Mouse (Mus musculus): ENCODE measurements around the gene Mrgpre. TPM values are rescaled to one million over a fixed set of nuclear protein-coding genes. Genes with fewer than 3 reads are reported as not detected.

Gene Mrgpre
- total RNA-seq, 2 experiments from 2014 or later = 5.4 to 6.5 TPM

DNA sequence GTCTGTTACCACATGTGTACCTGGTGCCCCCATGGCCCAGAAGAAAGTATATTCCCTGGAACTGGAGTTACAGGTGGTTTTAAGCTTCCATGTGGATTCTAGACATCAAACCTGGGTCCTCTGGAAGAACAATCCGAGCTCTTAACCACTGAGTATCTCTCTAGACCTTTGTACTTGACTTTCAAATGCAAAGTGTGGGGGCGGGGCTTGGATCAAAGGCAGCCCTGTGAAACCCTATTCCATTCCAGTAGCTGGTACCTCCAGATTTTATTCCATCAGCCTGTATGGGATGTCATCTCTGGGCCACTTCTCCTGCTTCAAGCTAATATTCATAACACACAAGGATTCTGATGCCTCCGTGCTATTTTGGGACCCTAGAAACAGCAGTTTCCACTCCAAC lies 8.2 kb downstream of the Mrgpre start:
- no peak for DNase-seq

DNA sequence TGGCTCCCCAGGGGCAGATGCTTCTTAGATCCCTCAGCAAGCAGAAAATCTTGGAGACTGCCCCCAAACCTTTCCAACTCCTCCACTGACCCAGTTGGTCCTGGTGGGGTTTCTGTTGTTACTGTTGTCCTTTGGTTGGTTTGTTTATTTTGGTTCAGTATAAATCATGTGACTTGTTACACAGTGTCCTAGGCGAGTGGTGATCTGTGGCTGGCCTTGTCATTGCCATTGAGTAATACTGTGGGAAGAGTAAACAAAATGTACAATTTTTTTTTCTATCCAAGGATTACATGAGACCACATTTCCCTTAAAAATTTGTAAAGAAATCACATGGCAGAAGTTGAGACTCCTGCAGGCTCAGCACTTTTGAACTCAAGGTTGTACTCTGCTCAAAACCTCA lies 14.8 kb downstream of the Mrgpre start:
- no peak for DNase-seq

DNA sequence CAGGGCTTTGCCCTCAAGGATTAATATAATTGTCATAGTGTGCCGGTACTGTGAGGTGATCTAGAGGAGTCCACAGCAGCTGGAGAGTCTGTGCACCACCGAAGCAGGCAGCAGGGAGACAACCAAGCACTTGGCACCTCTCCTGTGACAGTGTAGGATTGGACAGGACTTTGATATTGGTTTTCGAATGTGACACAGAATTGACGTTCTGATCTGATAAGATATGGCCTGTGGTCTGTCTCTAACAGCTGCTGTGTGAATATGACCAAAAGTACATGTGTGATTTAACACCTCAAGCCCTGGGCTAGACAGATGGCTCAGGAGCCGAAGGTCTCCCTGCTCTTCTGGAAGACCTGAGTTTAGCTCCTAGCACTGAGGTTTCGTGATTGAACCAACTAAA lies 16.0 kb downstream of the Mrgpre start:
- DNase-seq = no peak

DNA sequence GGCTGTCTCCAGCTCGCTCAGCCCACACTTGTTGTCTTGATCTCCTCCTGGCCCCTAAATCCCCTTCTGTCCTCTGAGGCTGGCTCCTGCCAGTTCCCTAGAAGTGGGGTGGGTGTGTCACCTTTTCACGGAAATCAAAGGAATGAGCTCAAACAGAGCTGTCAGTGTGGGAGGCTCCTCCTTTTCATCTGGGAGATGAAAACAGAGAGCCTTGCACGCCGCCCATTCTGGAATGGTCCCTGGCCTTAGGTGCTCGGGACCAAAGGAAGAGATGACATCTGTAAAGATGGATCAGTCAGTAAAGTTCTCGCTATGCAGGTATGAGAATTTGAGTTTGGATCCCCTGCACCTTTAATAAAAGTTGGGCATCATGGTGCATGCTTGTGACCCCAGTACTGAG lies 17.4 kb downstream of the Mrgpre start, which contains the start of gene Mrgprg:
Gene Mrgprg (minus strand): TSS at position 101 of the 400 bp plus-strand sequence.
- no peak for DNase-seq

DNA sequence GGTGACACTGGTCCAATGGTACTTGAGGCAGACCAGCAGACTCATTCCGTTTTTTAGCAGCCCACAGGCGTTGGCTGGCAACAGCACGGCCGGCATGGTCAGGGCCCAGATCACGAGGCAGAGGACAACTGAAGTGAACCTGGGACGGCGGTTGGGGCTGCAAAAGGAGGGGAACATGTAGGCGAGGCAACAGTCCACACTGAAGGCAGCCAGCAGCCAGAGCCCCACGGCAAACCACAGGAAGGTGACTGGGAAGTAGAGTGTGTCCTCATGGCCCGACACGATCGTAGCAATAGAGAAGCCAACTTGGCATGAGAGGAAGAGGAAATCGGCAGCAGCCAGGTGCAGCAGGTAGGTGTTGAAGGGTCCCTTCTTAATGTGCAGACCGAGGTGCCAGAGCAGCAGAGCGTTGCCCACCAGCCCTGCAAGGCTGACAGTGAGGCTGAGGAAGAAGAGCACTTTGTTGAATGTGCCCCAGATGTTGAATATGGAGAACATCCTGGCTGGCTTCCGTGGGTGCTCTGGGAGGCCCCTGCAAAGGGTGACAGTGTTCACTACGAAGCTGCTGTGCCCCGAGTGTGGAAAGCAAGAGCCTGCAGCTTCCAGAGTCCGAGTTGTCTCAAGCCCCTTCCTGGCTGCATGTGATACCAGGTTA lies 19.3 kb downstream of the Mrgpre start:
- DNase-seq = no peak

DNA sequence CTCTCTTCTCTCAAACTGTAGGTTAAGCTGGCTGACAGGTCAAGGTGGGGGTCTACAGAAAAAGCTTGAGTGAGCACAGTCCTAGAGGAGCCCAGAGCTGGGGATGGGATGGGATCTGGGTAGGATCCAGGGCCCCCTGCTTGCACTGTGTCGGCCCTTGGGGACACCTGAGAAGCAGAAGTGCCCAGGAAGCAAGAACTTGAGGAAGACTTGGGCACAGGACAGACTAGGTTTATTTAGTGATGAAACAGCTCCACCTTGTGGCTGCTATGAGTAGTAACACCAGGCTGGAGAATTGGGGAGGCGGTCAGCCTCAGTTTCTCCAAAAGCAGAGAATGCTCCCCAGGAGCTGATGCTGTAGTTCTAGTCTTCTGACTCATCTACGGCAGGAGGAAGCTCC lies 20.5 kb downstream of the Mrgpre start:
- DNase-seq = no peak

DNA sequence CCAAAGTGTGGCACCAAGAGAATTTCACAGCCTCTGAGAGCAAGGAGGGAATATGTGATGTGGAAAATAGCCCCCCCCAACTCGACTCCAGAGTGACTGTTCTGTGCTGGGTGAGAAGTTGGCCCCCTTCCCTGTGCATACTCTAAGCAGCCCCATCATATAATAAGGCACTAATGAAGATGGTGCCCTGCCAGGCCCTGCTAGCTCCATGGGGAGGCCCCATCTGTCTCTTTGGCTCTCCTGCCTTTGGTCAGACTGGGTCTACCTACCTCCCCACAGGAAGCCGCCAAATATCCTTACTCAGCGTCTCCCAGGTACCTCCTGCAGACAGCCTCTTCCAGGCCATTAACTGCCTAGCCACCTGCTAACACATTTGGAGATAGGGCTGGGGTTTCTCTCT lies 25.3 kb downstream of the Mrgpre start:
- DNase-seq = no peak

DNA sequence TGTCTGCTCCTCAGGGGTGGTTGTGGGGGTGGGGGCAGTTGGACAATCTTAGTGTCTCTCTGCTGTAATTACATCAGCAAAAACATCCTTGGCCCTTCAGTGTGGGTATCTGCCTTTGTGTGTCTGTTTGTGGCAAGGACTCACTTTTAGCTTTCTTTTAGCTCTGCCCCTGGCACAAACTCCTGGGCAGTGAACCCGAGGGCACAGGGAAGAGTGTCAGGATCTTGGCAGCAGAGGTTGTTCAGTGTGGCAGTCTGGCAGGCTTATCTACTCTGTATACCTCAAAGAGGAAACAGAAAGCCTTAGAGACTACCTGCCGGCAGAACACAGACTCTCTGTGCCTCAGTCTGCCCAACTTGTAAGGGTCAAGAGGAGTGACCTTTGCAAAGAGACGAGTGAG lies 26.6 kb downstream of the Mrgpre start:
- no peak for DNase-seq

DNA sequence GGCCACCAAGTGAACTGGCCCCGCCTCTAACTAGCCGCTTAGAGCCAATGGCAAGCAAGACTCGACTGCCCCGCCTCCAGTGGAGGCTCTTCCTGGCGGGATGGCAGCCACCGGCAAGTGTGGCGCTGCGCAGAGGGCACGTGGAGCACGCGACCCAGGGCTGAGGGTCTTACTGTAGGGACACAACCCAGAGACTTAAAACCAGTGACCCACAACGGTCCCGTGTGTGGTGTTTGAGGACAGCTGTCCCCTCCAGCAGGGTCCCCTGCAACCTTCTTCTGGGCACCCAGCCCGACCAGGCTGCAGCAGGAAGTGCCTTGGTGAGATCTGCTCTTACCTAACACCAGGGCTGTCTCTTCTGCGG lies 27.3 kb downstream of the Mrgpre start:
- DNase-seq = peak; percentile 44 to 50

DNA sequence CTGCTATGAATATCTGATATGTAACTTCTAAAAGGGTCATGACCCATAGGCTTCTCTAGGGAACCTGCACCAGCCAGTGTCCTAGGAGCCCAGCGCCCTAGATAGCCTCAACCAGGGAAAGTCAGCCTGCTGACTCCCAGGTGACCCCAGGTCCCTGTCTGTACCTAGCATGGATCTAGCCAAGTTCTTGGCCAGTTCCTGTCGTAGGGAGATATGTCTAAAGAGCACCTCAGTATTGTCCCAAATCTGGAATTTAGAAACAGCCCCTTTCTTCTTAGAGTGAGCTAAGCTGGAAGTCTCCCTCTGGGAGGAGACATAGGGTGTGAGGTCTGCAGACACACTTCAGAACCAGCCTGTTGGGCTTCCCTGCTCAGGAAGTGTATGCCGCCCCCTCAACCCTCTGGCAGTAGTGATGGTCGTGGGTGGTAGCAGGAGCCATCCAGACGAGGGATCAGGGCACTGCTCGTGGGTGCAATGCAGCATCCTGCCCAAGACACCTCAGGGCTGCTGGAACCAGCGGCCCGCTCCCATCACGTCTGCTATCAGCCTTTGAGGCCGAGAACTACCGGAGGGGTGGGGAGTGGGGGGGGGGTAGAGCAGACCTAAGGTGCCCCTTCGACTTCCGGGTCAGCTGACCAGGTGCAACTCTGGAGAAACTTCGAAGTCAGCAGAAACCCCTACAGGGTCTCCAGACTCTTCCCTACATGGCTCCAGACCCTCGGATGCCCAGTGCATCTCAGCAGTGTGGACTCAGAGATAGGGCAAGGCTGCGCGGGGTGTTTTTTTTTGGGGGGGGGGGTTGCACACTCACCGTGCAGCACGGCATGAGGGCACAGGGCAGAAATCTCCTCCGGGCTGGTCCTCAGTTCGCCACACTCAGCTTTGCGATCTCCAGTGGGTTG lies 27.9 kb downstream of the Mrgpre start, which contains the start of gene Osbpl5:
Gene Osbpl5 (minus strand): TSS at position 861 of the 902 bp plus-strand sequence.
- DNase-seq = peak in 1 of 2 experiments; percentile 27

DNA sequence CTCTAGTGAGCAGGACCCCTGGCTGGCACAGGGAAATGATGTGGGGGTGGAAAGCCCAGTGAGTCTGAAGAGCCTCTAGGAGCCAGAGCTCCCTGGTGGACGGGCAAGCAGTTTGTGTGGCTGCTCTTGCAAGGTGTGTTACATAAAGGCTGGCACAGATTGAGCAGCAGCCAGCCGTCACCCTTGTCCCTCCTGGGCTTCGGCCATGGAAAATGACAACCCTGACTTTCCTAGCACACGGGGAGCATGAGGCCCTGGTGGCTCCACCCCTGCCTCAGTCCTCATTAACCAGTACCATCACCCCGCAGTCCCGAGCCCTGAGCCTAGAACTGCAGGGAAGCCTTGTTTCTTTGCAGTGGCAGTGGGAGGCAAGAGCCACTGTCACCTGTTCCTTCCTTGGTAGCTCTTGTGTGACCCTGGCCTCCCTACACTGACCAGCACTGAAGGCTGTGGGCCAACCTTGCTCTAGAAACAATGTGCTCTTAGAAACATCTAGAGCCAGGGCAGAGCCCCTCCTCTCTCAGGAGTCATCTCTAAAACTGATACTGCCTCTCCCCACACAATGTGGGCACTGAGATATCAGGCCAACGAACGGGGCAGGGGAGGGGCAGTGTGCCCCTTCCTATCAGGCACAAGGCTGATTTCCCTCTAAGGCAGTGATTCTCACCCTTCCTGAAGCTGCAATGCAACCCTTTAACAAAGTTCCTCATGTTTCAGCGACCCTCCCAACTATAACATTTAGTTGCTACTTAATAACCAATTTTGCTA lies 28.8 kb downstream of the Mrgpre start:
- DNase-seq = no peak

DNA sequence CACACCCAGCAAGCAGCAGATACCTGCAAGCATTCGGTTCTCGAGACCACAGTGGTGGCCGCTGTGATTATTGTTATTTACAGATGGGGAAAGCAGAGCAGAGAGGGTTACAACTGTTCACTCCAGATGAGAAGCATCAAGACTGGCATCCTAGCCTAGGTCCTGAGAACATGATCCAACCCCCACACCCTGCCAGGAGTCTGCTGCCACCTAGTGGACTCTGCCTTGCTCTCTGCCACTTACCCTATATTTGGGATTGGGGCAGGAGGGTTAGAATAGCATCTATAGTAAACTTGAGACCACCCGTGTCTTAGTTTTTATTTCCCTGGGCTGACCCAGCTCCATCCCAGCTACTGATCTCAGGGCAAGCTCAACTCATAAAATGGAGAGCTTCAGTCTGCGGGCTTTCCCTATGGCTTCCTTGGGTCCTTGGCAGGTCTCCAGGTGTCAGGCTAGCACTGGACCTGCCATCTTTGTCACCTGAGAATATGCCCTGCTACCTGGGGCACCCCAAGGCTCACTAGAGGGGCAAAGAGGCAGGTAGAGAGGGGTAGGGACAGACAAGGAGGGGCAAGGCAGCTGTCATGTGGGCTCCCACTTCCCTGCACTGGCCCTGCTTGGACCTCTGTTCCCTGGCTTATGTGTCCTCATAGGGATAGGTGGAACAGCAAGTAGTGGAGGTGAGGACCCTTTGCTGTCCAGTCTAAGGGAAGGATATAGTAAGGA lies 30.1 kb downstream of the Mrgpre start:
- peak; percentile 33 to 50 for DNase-seq

DNA sequence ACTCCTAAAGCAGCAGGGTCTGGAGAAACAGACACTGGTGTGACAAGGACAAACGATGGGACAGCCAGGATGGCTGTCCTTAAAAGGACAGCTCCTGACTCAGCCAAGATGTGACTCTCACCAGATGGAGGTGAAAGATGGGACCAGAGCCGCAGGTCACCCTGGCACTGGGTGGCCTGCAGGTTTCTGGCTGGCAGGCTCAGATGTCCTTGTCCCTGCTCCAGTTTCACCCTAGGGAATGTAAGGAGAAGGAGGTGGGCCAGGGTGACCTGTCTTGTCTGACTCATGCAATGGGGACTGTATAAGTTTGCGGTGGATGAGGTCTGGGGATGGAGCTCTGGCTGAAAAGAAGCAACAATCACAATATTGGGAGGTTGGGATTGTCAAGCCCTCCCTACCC lies 31.7 kb downstream of the Mrgpre start:
- no peak for DNase-seq

DNA sequence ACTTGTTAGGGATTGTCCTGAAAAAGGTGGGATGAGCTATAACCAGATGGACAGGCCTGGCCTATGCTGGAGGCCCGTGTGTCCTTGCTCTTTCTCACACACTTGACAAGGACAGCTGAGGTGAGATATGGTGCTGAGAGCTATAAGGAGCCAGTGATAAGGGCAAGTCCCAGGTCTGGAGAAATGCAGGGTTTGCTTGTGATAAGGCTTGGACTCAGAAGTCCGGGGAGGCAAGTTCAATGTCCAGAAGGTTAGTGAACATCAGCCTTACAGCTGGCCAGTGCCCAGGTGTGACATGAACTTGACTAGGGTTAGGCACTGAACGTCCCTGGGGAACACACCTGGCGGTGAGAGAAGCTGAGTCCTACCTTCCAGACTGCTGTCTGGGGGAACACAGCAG lies 32.2 kb downstream of the Mrgpre start:
- DNase-seq = no peak

DNA sequence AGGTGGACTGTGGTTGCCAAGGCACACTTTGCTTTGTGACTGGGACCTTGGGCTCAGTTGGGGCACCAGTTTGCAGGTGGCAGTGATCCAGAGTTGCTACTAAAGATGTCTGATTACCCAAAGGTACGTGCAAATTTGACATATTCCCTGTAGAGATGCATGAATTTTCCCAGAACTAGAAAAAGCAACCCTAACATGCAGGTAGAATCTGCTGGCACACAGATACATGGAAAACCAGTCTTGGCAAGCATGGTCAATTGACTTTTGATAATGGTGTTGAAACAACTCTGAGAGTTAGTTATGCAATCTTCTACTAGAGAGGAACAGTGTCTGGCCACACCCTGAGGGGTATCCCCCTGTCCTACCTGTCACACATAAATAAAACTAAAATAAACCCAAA lies 32.9 kb downstream of the Mrgpre start:
- DNase-seq = no peak

DNA sequence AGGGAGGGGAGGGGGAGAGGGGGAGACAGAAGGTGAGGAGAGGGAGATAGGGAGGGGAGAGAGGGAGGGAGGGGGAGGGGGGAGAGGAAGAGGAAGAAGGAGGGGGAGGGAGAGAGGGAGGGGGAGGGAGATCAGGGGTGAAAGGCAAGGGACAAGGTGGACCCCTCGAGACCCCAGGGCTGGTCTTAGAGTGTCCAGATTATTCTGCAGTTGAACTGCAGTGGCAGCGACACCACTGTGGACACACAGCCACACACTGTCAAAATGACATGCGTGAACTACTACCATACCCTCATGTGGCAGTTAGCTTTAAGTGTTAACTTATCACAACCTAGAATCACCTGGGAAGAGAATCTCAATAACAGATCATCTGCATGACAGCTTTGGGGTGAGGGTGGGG lies 35.3 kb downstream of the Mrgpre start:
- no peak for DNase-seq

DNA sequence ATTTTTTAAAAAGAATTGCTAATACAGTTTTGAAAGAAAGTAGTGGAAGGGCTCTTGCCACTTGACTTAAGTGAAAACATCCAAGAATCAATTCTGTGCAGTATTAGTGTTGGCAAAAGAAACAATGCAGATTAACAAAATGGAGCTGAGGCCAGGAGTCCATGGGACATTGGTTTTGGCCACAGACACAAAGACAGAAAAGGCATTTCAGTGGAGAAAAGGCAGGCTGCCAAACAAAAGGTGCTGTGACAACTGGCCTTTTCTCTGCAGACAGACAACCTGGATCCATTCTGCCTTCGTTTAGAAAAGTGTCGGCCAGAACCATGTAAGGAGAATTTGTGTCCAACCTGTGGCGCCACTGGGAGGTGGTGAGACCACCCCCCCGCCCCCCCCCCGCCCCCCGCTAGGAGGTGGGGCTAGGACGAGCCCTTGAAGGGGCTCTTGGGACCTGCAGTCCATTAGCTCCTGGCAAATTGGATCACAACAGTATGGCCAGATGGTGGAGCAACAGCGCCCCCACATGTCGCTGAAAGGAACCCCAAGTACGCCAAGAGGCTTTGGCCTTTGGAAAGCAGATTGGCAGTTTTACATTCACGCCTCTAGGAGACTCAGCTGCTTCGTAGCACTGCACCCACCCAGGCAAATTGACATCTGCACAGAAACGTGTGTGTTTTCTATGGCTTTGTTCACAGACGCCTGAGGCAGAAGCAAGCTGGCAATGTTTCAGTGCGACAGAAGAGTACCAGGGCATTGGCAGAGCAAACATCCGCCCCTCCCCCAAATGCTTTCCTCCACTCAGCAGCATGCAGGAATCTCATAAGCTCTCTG lies 36.0 kb downstream of the Mrgpre start:
- peak; percentile 87 to 89 for DNase-seq

DNA sequence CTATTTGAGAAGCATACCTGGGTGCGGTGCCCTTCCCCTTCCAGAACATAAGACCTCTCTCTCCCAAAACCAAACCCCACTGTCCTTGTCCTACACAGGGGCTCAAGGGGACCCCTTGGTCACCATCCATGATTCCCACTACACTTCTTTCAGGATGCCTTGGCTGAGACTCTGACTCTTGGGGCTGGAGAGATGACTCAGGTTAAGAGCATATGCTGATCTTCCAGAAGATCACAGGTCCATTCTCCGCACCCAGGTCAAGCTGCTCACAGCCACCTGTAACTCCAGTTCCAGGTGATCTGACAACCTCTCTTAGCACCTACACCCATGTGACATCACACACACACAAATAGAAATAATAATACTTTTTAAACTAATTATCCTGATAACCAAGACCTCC lies 43.6 kb downstream of the Mrgpre start:
- no peak for DNase-seq

DNA sequence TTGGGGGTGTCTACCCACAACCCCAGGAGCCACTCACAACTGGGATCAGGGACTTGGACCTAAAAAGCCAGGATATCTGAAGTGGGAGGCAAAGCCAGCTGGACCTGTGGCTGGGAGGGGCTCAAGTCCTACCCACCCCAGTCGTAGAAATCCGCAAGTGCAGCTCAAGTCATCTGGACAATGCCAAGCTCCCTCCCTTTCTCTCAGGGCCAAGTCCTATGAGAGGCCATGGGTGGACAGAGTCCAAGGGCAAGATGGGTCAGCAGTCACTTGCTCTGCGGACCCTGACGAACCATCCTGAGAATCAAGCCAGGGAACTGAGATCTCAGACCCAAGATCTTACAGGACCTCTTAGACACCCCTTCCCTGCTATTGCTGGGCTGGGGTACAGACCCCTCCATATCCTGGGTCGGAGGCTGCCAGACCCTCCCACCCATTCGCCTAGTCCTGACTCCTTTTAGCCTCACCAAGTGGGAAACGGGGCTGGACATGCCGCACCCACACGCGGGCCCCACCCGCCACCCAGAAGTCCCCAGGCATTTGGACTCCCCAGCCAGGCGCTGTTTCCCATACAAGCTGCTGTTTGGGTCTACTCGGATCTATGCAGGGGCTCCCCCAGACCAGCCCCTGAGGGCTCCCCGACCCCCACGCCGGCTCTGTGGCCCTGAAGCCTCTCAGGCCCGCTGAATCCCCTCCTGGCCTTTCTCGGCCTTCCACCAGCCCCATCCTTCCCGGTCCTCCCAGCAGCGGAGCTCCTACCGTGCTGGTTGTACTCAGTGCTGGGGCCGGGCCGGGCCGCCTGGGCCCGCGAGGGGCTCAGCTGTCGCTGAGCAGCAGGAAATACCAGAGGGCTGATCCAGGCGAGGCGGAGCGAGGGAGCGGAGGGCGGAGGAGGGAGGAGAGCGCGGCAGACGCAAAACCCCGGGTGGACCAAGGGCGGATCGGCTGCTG lies 44.5 kb downstream of the Mrgpre start:
- DNase-seq = peak; percentile 78 to 81

DNA sequence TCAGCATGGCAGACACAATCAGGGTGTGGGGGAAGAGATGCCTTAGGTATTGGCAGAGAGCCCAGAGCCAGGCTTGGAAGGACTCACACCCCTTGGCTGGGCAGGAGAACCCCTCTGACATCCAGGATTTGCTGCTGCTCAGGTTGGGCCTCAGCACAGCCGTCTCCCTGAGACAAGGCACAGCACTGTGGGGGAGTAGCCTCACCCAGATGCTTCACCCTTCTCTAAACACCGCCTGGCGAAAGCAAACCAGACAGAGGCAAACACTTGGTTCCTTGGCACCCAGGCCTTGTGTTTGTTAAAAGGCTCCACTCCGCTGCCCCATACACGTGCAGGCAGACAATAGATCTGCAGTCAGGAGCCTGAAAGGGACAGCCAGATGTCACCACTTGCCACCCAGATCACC lies 45.7 kb downstream of the Mrgpre start:
- no peak for DNase-seq
